Mouse (Mus musculus): ENCODE data around the gene Guca1a. TPM values are rescaled to one million over a fixed set of nuclear protein-coding genes. Genes with fewer than 3 reads are reported as not detected.

Gene Guca1a
- polyA plus RNA-seq (2012; ENCODE audit: insufficient read depth, insufficient read length, missing spikeins): not detected in 2 replicates

GRCm38 (mm10) chr17:47400451-47400850 lies at the start of gene Guca1a:
TSS of gene Guca1a (minus strand) at chr17:47400584.
- Histone ChIP-seq H3K4me1 (ENCODE audit: control insufficient read depth, insufficient read depth, insufficient read length, low read length) (no peaks in the 10 kb centered on the region), H3K27ac (replicated peaks; ENCODE audit: low read depth, low read length) (no peak within 1 kb of the TSS), H3K4me3 (ENCODE audit: insufficient read depth, low read depth, low read length) (no peak within 1 kb of the TSS)

GRCm38 (mm10) chr17:47449432-47449831 lies 49.0 kb upstream of the Guca1a start:
- no peak overlapping the region for H3K4me3 ChIP-seq (ENCODE audit: insufficient read depth, low read depth, low read length)
- H3K27ac ChIP-seq (replicated peaks; ENCODE audit: low read depth, low read length): no peak overlapping the region
- H3K4me1 ChIP-seq (ENCODE audit: control insufficient read depth, insufficient read depth, insufficient read length, low read length): peaks cover 6% of the 10 kb centered on the region; the same call in 1 of the 2 replicates

DNA sequence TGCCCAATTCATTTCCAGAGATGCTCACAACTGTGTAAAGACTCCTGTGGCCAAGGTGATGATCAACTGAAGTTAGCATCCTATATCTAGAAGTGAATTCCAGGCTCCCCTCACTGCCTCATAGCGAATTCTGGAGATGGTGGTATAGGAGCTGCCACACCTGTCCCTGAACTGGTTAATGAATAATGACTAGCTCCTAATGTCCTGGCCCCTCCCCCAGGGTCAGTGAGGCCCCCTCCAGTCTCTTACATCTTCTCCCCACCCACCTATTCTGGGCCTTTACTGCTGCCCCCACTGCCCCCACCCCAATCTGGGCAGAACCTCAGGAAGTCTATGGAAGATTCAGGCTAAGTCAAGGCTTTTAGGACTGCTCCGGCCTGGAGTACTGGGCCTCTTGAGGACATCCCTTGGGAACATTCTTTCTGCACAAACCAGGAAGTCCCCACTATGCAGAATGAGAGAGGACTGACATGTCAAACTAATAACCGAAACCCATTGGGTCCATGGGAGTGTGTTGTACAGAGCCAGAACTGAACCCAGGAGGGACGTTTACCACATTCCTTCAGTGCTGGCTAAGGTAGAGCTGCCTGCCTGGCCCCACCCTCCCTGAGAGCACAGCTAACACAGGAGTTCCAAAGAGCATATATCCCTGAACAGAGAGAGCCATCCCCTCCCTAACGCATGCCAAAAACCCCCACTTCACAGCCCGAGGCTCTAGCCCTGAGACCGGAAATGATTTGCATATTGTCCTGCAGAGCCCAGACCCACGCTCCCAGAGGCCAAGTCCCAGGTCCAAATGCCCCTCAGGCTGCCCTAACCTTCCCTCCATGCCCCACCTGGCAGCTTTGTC lies 48.4 kb upstream of the Guca1a start:
- Histone ChIP-seq H3K27ac (replicated peaks; ENCODE audit: low read depth, low read length) (no peak overlapping the region), H3K4me3 (ENCODE audit: insufficient read depth, low read depth, low read length) (no peak overlapping the region), H3K4me1 (ENCODE audit: control insufficient read depth, insufficient read depth, insufficient read length, low read length) (peaks cover 6% of the 10 kb centered on the region; the same call in 1 of the 2 replicates)

- Histone ChIP-seq H3K4me3 (ENCODE audit: insufficient read depth, low read depth, low read length) (no peak overlapping the region), H3K4me1 (ENCODE audit: control insufficient read depth, insufficient read depth, insufficient read length, low read length) (peaks cover 6% of the 10 kb centered on the region; the same call in 1 of the 2 replicates), H3K27ac (replicated peaks; ENCODE audit: low read depth, low read length) (no peak overlapping the region)
Measured at GRCm38 (mm10) chr17:47446561-47446960, 46.2 kb upstream of the Guca1a start.

DNA sequence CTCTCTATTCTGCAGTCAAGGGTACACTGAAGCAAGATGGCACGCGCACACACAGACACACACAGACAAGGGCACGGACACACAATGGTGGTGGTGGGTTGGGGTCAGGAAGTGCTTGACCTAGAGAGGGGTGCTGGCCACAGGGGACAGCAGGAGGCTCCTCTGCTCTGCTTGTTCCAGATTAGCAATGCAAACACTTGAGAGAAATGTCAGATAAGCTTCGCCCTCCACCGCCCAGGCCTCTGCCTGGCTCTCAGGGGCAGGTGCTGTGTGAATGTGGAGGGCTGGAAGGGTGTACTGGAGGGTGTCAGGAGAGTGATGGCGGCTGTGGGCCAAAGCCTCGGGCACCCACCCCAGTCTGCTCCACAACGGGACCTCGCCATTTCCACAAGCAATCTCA lies 45.6 kb upstream of the Guca1a start:
- H3K27ac ChIP-seq (replicated peaks; ENCODE audit: low read depth, low read length): no peak overlapping the region
- peaks cover 3% of the 10 kb centered on the region; the same call in 1 of the 2 replicates for H3K4me1 ChIP-seq (ENCODE audit: control insufficient read depth, insufficient read depth, insufficient read length, low read length)

GRCm38 (mm10) chr17:47445518-47445917 lies 45.1 kb upstream of the Guca1a start:
- no peak overlapping the region for H3K4me3 ChIP-seq (ENCODE audit: insufficient read depth, low read depth, low read length)
- H3K4me1 ChIP-seq (ENCODE audit: control insufficient read depth, insufficient read depth, insufficient read length, low read length): no peaks in the 10 kb centered on the region
- no peak overlapping the region for H3K27ac ChIP-seq (replicated peaks; ENCODE audit: low read depth, low read length)

More for the DNA sequence above, 45.6 kb upstream of the Guca1a start:
- H3K4me3 ChIP-seq (ENCODE audit: insufficient read depth, low read depth, low read length): no peak overlapping the region

DNA sequence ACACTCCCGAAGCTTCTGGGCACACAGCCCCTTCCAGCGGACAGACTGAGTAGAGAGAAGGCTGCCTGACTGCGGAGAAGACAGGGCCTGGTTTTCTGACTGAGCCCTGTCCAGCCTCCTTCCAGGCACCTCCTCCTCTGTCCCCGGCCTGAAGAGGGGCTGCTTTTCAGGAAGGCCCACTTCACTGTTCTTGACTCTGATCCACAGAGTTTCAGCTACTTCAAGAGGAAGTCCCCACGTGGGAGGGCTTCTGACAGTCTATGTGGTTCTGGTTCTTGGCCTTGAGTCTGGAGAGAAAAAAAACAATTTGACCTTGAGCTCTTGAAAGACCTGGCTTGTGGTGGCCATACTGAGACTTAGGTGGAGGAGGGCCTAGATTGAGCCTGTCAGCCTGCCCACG lies 43.7 kb upstream of the Guca1a start:
- Histone ChIP-seq H3K4me1 (ENCODE audit: control insufficient read depth, insufficient read depth, insufficient read length, low read length) (no peaks in the 10 kb centered on the region), H3K27ac (replicated peaks; ENCODE audit: low read depth, low read length) (no peak overlapping the region), H3K4me3 (ENCODE audit: insufficient read depth, low read depth, low read length) (no peak overlapping the region)

- Histone ChIP-seq H3K4me1 (ENCODE audit: control insufficient read depth, insufficient read depth, insufficient read length, low read length) (no peaks in the 10 kb centered on the region), H3K4me3 (ENCODE audit: insufficient read depth, low read depth, low read length) (no peak overlapping the region), H3K27ac (replicated peaks; ENCODE audit: low read depth, low read length) (no peak overlapping the region)
Measured at GRCm38 (mm10) chr17:47442271-47442670, 41.9 kb upstream of the Guca1a start.

DNA sequence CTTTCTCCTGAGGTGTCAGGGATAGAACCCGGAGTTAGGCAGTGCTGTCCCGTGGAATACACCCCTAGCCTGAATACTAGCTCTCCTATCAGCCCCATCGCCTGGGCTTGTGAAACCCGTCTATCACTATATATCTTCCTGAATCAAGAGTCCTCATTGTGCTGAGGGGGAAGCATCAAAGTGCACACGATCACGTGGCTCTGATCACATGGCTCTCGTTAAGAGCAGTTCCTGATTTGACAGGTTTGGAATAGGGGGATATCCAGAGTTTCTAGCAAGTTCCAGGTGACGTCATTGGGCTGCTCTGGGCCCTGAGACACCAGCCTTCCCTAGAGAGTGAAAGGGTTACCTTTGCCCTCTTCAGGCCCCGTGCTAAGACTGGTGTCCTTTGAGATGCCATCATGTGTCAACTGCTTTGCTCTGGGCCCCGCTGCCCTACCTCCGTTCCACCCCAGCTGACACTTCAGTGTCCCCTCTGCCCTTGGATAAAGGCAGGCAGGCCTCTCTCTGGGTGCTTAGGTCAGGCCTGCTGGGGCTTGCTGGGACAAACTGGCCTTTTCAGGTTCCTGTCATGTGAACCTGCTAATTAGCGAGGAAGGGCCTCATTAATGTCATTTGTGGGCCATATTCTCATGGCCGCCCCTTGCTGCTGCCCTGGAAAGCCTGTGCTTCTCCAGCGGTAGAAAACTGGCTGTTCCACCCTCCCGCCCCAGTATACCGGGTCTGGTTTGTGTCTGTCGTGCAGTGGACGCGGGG lies 41.1 kb upstream of the Guca1a start:
- H3K4me1 ChIP-seq (ENCODE audit: control insufficient read depth, insufficient read depth, insufficient read length, low read length): no peaks in the 10 kb centered on the region
- no peak overlapping the region for H3K27ac ChIP-seq (replicated peaks; ENCODE audit: low read depth, low read length)
- no peak overlapping the region for H3K4me3 ChIP-seq (ENCODE audit: insufficient read depth, low read depth, low read length)

GRCm38 (mm10) chr17:47440359-47440890 lies 40.0 kb upstream of the Guca1a start:
- Histone ChIP-seq H3K27ac (replicated peaks; ENCODE audit: low read depth, low read length) (no peak overlapping the region), H3K4me1 (ENCODE audit: control insufficient read depth, insufficient read depth, insufficient read length, low read length) (no peaks in the 10 kb centered on the region), H3K4me3 (ENCODE audit: insufficient read depth, low read depth, low read length) (no peak overlapping the region)

- no peak overlapping the region for H3K4me3 ChIP-seq (ENCODE audit: insufficient read depth, low read depth, low read length)
- H3K4me1 ChIP-seq (ENCODE audit: control insufficient read depth, insufficient read depth, insufficient read length, low read length): no peaks in the 10 kb centered on the region
- no peak overlapping the region for H3K27ac ChIP-seq (replicated peaks; ENCODE audit: low read depth, low read length)
Measured at GRCm38 (mm10) chr17:47439396-47440028, 39.1 kb upstream of the Guca1a start.

DNA sequence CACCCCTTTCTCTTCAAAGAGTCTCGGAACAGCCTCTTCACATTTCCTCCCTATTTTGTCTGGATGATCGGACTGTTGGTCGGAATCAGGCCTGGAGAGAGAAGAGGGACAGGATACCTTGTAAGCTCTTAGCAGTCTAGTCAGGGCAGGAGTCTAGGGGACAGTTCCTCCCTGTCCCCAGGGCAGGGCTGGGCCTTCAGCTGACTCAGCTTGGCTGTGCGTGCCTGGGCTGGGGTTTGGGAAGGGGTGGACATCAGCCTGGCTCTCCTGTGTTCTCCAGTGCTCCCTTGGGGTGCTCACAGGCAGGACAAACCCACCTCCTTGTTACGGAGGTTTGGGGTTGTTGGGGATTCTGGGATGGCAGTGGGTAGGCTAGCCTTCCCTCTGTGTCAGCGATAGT lies 38.2 kb upstream of the Guca1a start:
- no peaks in the 10 kb centered on the region for H3K4me1 ChIP-seq (ENCODE audit: control insufficient read depth, insufficient read depth, insufficient read length, low read length)
- no peak overlapping the region for H3K4me3 ChIP-seq (ENCODE audit: insufficient read depth, low read depth, low read length)
- no peak overlapping the region for H3K27ac ChIP-seq (replicated peaks; ENCODE audit: low read depth, low read length)

GRCm38 (mm10) chr17:47436907-47437547 lies 36.6 kb upstream of the Guca1a start, which contains the start of gene 1700001C19Rik:
TSS of gene 1700001C19Rik (minus strand) at chr17:47437376.
- Histone ChIP-seq H3K4me1 (ENCODE audit: control insufficient read depth, insufficient read depth, insufficient read length, low read length) (no peaks in the 10 kb centered on the region), H3K27ac (replicated peaks; ENCODE audit: low read depth, low read length) (no peak within 1 kb of the TSS; the same call in 1 of the 2 replicates), H3K4me3 (ENCODE audit: insufficient read depth, low read depth, low read length) (peak within 1 kb of the TSS; percentile 50)

DNA sequence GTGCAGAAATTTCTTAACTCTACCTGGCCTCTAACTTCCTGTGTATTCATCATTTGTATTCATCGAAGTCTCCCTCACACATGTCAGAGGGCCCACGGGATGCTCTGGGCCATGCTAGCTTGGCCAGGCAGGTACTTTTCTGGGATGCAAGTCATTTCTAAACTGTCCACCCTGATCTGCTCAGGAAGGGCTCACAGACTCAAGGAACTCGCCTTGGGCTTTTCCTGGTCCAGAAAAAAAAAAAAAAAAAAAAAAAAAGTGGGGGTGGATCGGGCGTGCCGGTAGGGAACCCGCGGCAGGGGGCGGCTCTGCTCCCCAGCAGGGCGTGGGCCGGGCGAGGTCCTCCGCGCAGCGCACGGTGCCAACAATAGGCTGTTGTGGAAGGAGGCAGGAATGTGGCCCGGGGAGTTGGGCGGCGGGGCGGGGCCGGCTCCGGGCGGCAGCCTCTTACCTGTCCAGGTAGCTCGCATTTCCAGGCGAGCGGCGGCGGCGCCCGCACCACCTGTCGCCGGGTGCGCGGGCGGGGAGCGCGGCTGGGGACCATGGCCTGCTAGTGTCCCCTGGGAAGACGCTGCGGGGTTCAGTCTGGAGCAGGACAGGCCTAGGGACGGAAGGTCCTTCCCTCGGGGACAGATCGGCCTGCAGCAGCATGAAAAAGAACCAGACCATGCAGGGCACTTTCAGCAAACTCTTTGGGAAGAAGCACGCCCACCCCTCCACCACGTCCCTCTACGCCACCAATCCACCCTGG lies 35.9 kb upstream of the Guca1a start, which contains the start of gene AI661453:
Gene AI661453, plus strand, starts transcription at position 460 of the 751 bp plus-strand sequence.
- no peak within 1 kb of the TSS; the same call in 1 of the 2 replicates for H3K27ac ChIP-seq (replicated peaks; ENCODE audit: low read depth, low read length)
- H3K4me1 ChIP-seq (ENCODE audit: control insufficient read depth, insufficient read depth, insufficient read length, low read length): no peaks in the 10 kb centered on the region
- H3K4me3 ChIP-seq (ENCODE audit: insufficient read depth, low read depth, low read length): peak within 1 kb of the TSS; percentile 50
